Mouse (Mus musculus) thymus, adult 18-20 months (tissue): Measurements from ENCODE around the gene Arhgap17.

Experiments used
- DNase-seq, 2 experiments: peaks; one replicate each; pipeline ENCODE4 v3.0.0; 2022; ENCODE audit warnings: mixed read lengths in 2 of 2

Gene Arhgap17

DNA sequence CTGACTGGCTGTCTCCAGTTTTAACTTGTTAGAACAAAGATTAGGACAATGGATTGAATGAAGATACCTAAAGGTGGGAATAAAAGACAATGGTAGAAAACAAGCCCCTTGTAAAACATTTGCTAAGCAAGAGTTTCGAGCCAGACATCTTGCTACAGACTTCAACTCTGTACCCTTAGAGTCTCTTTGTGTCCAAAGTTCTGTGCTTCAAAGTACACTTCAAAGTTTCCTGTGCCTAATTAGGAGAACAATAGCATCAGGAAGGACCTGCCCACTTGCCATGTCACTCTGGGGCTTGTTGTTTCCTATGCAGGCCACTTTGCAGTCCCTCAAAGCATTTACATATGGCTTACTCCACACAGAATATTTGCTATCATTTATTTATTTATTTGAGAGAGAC lies 33.4 kb downstream of the Arhgap17 start:
- no peak for DNase-seq

DNA sequence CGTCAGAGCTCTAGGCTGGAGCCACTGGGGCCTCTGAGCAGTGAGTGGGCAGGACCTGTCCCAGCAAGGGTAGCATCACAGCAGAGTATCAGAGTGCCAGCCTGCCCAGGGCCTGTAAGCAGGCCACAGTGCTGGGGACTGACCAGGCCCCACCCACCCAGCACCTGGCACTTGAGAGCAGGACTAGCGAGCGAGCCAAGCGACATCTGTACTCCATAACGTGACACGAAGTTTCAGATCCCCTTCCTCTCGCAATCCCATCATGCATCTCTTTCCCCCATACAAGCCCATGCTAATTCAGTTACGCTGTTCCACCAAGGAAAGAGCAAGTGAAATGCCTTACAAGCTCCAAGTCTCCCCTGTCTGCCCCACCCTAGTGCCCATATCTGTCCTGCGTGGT lies 39.2 kb downstream of the Arhgap17 start:
- DNase-seq, result no peak

DNA sequence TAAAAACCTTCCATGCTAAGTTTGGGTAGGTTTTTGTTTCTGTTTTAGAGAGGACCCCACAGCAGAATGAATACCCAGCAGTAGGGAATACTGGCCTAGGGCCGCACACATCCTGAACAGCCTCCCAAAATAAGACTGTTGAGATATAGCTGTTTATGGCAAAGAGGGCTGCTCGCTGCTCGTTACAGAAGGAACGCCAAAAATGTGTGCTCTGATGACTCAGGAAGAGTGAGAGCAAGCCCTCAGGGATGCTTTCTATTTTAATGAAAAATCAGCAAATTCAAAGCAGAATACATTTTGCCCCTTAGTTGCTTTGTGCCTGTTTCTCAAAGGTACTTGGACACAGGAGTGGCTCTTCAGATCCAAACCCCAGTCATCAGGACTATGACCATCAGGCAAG lies 41.8 kb downstream of the Arhgap17 start:
- no peak for DNase-seq

DNA sequence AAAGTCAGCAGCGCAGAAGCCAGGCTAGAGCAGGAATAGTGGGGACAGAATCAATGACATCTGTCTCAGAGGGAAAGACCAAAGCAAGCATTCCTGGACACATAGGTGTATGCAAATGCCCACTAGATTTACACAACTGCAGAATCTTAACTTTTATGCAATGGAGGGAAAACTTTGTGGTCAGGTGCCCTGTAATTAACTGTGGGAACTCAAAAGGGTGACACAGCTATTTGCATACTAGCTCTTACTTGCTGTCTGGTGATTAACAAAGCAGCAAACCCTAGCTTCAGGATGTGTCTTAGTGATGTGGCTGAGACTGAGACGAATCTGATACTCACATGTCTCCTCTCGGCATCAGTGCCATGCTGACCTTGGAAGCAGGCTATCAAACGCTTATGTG lies 42.8 kb downstream of the Arhgap17 start:
- DNase-seq, result no peak

DNA sequence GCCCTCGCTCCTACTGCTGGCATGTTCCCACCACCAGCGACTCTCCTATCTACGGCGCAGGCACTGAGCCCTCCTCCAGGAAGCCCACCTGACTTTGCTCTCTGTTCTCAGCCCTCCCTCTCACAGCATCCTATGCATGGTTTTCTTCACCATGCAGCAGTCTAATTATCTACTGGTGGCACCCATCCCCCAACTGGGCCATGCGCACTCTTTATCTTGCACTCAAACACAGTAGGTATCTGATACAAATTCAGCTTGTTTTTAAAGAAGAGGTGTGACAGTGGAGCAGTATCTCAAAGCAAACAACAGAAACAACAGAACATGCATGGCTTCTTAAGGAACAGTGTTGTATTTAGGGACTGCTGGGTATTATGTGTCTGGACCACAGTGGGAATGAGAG lies 43.7 kb downstream of the Arhgap17 start:
- DNase-seq, result no peak

DNA sequence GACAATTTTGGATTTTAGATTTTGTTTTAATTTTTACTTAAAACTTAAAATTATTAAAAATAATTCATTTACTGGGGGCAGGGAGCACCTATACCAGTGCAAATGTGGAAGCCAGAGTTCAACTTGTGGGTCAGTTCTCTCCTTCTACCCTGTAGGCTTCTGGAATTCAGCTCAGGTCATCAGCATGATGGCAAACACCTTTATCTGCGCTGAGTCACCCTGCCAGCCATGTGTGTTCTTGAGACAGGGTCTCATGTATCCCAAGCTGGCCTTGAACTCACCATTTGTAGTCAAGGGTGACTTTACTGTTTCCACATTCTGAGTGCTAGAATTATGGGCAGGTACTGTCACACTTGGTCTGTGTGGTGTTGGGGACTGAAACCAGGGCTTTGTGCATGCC lies 45.6 kb downstream of the Arhgap17 start:
- DNase-seq, result no peak

DNA sequence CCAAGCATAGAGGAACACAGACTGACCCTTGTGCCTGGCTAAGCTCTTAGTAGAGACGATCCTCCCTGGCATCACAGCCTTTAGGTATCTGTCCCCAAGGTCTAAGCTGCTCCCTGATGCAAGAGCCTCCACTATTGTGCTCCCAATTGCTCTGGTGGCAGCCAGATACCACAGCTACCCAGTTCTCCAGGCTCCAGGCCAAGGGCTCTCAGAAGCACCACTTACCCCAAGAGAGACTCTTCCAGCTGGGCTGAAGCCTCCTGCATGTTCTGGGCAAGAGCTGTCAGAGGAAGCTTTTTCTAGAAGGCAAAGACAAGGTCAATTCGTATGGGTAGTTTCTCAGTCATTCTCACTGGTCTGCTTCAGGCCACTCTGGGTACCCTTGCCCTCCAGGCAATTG lies 46.3 kb downstream of the Arhgap17 start:
- no peak for DNase-seq

DNA sequence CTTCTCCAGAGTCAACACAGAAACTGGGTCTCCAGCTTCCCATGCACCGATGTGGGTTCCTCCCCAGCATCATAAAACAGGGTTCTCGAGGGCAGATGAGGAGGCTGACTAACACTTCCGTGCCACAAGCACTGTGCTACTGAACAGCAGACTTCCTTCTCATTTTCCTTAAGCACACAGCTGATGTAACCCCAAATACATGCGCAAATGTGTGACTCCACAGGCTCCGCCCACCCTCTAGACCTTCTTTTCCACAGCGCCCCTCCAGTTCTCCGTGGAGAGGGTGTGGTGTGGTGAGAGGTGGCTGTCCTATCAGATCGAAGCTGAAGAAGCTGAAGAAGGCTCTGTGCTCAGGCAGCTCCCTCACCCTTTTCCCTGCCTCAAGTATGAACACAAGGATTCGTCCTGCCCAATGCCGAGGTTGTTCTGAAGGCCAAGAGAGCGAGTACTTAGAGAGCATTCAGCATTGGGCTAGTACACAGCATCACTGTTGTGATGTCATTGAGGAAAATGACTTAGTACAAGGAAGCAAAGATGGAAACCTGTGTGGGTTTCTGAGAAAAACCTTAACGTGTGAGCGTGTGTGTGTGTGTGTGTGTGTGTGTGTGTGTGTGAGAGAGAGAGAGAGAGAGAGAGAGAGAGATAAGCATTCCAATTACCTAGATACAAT lies 47.1 kb downstream of the Arhgap17 start:
- DNase-seq, result peak; percentile 5 to 27

DNA sequence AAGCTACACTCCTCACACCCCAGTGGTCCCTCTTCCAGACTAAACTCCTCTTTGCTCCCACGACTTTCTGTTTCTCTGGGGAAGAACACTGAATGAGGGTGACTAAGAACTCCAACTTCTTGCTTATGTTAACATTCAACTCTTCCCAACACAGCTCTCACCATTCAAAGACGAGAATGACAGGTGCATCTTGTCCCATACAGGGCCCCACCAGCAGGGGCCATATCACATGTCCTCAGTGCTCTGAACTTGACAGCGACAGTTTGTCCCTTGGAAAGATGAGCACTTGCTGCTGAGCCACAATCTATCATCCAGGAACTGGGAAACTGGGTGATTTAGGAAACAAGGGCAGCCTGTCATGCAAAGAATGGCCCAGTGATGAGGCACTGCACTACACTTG lies 57.0 kb downstream of the Arhgap17 start:
- no peak for DNase-seq

DNA sequence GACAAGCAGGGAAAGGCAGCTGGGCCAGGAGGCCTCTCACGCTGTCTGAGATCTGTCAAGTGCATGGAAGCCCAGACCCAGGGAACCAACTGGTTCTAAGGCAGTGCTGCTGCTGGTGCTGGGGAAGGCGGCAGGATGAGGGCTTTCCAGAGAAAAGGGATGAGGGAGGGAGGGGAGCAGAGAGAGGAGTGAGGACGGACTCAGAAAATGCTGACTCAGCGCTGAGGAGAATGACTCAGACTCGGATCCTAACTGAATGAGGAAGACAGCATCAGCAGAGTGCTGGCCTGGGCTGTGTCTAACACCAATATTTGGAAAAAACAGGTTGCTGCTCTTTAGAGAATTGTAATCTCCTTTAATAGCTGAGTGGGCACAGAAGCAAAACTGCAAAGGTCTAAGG lies 57.9 kb downstream of the Arhgap17 start:
- DNase-seq, result no peak

DNA sequence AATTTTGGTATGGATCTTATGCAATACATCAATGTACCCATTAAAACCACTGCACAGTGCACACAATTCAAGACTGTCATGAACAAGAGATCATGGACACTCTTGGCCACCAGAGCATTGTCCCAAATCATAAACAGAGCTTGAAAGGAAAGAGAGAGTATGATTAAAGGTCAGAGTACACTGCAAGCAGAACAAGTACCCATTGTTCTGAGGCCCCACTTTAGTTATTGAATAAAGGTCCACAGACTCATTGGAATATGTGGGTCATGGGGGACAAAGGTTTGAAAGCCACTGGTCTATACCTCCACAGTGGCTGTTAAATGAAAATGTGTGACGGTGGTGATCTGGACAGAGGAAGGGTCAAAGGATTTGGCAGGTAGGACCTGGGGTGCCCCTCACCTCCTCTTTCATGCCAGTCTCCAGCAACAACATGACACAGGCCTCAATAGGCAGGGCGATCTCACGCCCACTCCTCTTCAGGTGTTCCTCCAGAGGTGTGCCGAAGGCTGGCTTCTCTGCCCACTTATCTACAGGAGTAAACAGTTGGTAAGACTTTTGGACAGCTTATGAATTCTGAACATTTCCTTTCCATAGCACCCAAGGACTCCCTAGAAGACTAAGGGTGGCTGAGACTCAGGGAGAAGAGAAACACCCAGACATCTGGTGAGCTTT lies 61.7 kb downstream of the Arhgap17 start:
- DNase-seq, result no peak

DNA sequence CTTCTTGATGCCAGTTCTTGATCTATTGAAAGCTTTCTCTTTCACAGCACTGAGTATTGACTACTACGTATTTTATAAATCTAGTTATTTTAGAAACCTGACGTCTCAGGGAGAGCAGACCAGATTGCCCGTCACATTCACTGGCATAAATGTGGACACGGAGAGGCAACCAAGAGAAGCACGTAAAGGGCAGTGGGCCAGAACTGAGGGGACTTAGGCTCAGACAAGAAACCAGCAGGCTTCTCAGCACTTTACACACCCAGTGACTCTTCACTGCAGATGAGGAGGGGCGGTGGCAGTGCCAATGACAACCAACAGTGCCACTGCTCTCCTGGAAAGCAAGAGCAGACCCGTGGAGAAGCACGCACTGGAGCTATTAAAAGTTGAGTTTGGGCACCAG lies 62.5 kb downstream of the Arhgap17 start:
- DNase-seq, result no peak

DNA sequence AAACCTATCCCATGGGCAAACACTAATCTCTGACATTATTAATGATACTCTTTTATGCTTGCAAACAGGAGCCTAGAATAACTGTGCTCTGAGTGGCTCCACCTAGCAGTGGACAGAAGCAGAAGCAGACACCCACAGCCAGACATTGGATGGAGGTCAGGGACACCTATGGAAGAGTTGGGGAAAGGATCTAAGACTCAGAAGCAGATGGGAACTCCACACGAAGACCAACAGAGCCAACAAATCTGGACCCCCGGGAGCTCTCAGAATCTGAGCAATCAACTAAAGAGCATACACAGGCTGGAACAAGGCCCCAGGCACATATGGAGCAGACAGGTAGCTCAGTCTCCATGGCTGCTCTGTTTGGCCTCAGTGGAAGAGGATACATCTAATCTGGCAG lies 64.3 kb downstream of the Arhgap17 start:
- DNase-seq, result no peak

DNA sequence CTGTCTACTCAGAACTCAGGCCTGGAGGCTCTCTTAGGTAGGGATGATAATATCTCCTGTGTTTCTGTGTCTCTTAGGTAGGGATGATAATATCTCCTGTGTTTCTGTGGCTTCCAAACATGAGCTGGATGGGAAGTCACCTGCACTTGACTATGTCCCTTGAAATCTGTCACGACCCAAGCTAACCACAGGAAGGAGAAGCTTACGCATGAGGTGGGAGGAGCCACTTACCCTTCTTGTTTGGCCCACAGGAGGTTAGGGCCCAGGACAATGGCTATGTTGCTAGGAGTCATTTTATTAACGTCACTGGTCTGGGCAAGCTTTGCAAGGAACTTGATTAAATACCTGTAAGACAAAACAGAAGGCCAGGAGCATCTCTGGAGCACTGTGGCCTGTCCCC lies 69.5 kb downstream of the Arhgap17 start:
- DNase-seq, result no peak

DNA sequence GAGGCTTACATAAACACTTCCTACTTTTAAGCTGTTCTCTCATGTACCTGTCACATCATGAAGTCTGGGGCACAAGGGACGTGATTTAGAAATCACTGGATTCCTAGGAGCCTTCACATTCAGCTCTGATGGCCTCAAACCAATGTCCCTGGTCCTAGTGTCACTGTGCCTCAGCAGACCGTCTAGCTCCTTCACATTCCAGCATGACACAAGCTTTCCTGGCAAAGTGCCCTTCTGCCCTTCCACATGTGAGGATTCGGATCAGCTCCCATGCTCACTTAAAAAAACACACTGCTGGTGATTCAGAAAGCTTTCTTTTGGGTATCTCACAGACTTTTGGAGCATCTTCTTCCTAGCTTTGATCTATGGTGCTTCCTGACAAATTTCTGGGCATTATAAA lies 71.5 kb downstream of the Arhgap17 start:
- DNase-seq, result no peak

DNA sequence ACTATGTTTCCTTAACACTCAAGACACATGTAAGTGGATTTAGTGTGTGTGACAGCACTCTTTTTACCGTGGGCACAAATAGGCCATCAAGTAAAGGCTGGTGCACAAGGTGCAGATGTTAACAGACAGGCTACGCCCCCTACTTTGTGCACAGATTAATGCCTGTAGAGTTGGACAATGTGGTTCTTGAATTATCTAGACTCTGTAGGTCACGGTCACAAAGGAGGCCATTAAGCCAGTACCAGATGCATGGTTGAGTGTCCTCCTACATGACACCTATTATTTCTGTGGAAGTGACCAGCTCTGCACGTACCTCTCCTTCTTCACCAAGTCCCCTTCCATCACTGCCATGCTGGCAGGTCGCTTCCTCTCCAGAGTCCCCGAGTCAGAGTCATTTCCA lies 73.6 kb downstream of the Arhgap17 start:
- no peak for DNase-seq

DNA sequence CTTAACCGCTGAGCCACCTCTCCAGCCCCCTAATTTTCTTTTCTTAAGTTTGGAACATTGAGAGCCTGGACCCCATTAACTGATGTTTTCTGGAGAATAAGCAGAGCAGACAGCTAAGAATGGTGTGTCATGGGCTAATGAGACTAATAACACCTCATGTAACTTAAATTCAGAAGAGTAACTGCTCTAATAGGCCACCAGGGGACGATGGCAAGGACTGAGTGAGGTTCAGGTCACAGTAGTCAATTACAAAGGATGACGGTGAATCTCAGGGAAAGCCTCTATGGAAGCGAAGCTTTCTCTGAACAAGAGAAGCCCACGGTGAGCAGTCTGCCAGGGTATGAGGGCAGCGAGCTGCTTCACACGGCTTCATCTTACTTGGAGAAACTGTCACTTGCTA lies 74.3 kb downstream of the Arhgap17 start:
- DNase-seq, result no peak

DNA sequence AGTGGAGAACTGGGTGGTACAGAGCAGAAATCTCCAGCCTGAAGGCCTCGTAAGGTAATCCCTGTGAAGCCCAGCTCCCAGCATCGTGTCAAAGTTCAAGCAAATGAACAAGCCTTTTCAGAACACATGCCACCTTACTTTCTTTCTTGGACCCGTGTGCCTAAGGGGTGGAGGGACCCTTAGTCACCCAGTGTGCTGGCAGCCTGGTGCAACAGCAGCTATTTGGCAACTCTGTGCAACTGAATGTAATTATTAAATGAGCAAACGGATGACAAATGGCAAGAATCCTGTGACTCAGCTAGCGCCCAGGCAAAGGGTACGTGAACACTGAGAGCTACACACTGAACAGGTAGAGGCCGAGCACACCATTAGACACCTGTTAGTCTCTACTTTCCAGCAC lies 75.8 kb downstream of the Arhgap17 start:
- DNase-seq, result no peak

DNA sequence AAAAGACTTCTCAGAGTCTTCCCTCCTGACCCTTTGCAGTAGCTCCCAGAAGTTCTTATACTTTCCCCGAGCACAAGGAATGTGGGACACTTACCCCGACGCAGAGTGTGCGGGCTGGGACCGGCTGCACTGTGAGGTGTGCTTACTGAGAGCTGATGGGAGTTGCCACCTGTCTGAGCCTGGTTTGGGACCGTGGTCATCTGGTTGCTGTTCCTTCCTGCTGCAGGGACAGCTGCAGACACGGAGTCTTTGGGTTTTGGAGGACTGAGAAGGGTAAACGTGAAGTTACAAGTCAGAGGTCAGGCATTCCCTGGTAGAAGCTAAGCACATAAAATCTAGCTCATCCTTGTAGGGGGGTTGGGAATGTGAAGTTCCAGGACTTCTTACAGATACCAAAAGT lies 77.8 kb downstream of the Arhgap17 start:
- no peak for DNase-seq

DNA sequence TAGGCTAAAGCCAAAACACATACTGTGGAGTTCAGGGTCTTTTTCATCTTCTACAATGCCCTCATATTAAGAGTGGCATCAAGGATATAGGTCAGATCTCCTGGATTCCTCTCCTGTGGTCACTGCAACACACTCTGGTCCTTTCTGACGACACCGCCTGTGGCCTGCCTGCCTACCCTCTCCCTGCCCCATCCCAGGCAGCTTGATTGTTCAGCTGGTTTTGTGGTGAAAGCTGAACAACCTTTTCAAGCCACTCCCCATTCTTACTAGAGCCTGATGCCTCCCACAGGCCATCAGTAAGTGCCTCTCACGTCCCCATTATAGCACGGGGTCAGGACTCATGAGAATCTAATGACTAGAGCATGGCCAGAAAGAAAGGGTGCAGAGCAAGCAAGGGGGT lies 80.5 kb downstream of the Arhgap17 start:
- DNase-seq, result no peak

DNA sequence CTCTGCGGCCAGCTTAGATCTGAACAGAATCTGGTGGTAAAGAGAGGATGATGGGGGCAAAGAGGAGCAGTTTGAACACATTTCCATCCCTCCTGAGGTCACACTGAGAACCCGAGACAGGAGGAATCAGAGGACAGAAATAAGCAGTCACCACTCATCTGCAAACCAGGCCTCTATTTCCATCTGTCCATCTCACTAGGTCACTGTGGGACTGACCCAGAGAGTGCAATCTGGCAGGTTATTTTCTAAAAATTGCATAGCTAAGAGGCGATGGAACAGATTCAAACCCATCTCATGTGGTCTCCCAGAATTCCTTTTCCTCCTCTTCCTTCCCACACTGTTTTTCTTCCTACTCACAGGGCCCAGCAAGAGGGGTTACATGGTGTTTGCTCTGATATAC lies 81.8 kb downstream of the Arhgap17 start:
- no peak for DNase-seq

DNA sequence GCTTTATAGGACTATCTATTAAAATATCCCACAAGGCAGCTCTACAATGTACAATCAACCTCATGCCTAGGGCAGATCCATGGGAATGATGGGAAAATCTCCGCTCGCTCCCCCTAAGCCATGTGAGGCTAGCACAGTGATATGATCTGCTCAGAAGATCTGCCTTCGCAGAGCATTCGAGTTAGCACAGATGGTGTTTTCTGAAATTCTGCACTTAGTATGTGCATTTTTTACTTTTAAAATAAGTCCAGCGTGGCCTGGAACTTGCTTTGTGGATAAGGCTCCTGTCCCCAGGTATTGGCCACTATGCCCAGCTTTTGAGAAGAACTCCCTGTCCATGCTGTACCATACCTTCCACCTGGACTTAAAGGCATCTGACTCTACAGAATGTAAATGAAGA lies 83.8 kb downstream of the Arhgap17 start:
- no peak for DNase-seq

DNA sequence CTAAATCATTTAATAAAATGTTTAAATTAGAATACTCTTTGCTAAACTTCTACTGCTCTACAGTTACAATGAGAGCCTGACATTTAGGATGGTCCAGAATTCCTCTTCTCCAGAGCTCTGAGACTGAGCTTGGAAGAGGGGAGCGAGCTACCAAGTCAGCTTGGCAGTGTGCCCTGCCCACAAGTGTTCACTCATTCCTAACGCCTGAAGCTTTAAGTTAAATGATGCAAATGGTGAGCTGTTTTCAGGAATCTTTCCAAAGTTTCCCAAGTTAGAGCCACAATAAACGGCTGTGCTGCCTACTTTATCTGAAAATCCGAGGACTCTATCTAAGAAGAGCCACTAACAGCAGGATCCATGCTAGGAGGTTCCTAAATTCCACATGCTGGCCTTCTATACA lies 85.9 kb downstream of the Arhgap17 start:
- DNase-seq, result no peak

DNA sequence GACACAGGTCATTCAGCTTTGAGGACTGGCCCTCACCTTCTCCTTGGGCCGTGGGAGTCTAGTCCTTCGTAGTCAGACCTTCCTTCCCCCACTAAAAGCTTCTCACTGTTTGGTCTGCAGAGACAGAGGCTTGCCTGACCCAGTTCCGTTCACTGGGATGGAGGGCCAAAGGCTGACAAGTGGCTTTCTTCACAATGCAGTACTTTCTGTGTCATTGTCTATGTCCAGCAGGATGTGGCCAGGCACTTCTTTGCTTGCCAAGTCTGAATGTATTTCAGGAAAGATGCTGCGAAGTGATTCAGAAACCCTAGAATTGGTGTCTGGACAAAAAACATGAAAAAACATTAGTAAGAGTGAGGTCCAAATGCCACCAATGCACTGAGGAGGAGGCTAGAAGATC lies 89.9 kb downstream of the Arhgap17 start:
- no peak for DNase-seq

DNA sequence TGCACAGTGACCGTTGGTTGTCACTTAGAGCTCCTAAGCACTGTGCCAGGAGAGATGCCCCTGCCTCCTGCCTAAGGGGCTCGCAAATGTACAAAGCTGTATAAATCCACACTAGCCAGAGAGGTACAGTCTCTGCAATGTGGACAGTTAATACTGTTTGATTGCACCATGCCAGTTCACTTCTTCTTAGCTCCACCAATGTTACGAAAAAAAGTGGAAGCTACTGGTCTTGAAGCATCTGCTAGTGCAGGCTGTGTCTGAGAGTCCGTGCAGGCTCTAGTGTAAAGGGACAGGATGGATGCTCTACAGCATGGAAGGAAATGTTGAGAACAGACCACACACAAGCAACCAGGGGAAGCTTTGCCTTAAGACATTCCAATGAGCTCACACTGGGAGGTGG lies 93.1 kb downstream of the Arhgap17 start:
- DNase-seq, result no peak
